Mouse (Mus musculus): ENCODE measurements at regions not wholly inside any gene's neighbourhood (a gene's known extent, or its start where the extent isn't known, plus 50 kb on each side); places are given as distances from the start of the nearest gene placed in this dataset.

DNA sequence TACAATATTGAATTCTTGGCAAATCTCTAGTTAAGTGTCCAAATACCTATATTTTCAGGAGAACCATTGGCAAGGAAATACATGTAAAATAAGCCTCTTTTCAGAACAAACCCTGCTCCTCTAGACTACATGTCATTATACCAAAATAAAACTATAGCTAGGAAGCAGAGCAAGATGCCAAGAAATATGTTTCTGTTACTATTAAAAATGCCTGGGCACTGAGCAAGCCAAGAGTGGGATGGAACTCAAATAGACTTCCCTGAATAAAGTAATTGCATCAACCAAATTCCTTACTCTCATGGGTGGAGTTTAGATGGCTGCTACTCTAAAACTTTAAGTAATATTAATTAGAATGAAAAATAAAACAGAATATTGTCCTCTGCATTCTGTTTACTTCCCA is 168.0 kb downstream of the Efcab1 start:
- TF ChIP-seq CTCF (IDR thresholded peaks at IDR 0.05 in 2 of 3, conservative IDR thresholded peaks at IDR 0.05 in 1 of 3; ENCODE audit: control insufficient read depth in 1 of 3, insufficient read depth in 1 of 3, low read depth in 2 of 3, low read length in 3 of 3, poor library complexity in 1 of 3, severe bottlenecking in 1 of 3) (no peak), ZMIZ1 (IDR thresholded peaks at IDR 0.05; ENCODE audit: low read depth, low read length) (no peak), UBTF (IDR thresholded peaks at IDR 0.05; ENCODE audit: borderline replicate concordance, insufficient read depth, low read depth, low read length) (no peak), E2F4 (IDR thresholded peaks at IDR 0.05; ENCODE audit: borderline replicate concordance, low read depth, low read length) (no peak), USF2 (IDR thresholded peaks at IDR 0.05; ENCODE audit: borderline replicate concordance in 1 of 2, insufficient read depth in 1 of 2, low read depth in 1 of 2, low read length in 2 of 2) (no peak), MAFK (IDR thresholded peaks at IDR 0.05; ENCODE audit: borderline replicate concordance, low read depth, low read length) (no peak)
